Mouse (Mus musculus) limb, embryonic 15.5 days (tissue): ENCODE results near the gene Gm11627. TPM values are rescaled to one million over a fixed set of nuclear protein-coding genes. Genes with fewer than 3 reads are reported as not detected.
"Not testable (repeated sequence)": the region's sequence is repeated elsewhere in the genome, so short reads cannot be mapped to it uniquely, and the experiment has no call there.

Experiments used
- ATAC-seq: fragments of 200-750 bp; cut with Nextera tagmentation; 2 replicates; pipeline ENCODE4 v1.8.0; 2017; ENCODE audit warnings: low read depth, moderate TSS enrichment; ENCODE audit not compliant: insufficient number of reproducible peaks, low FRiP score, low TSS enrichment
- H3K27ac ChIP-seq: fragments of 300-500 bp; sonication (generic); 2 replicates; pipeline ENCODE4 v1.5.1; 2015; ENCODE audit warnings: moderate library complexity, mild to moderate bottlenecking, inconsistent platforms
- H3K27me3 ChIP-seq: fragments of 300-500 bp; sonication (generic); 2 replicates; pipeline ENCODE4 v1.6.1; 2015; ENCODE audit warnings: inconsistent platforms
- H3K36me3 ChIP-seq: fragments of 300-500 bp; sonication (generic); 2 replicates; pipeline ENCODE4 v1.6.1; 2015; ENCODE audit warnings: inconsistent platforms
- H3K4me1 ChIP-seq: fragments of 300-500 bp; sonication (generic); 2 replicates; pipeline ENCODE4 v1.6.1; 2015; ENCODE audit warnings: inconsistent platforms
- H3K4me2 ChIP-seq: fragments of 300-500 bp; sonication (generic); 2 replicates; pipeline ENCODE4 v1.6.1; 2015; ENCODE audit warnings: mild to moderate bottlenecking, inconsistent platforms
- H3K4me3 ChIP-seq: fragments of 300-500 bp; sonication (generic); 2 replicates; pipeline ENCODE4 v1.5.1; 2015; ENCODE audit warnings: mild to moderate bottlenecking, inconsistent platforms
- H3K9ac ChIP-seq: fragments of 300-500 bp; sonication (generic); 2 replicates; pipeline ENCODE4 v1.6.1; 2015; ENCODE audit warnings: inconsistent platforms
- H3K9me3 ChIP-seq: fragments of 300-500 bp; sonication (generic); 2 replicates; pipeline ENCODE4 v1.6.1; 2016; ENCODE audit warnings: inconsistent platforms
- WGBS: fragments of 180-500 bp; shearing (Covaris S2); methylation state at CpG from one replicate; pipeline ENCODE4 v1.1.7; 2015; 5-methylcytosine and 5-hydroxymethylcytosine counted together
- polyA plus RNA-seq: library from polyadenylated mRNA; unstranded; fragments of >200 nt; fragmentation: Nextera tagmentation; extraction: Ambion mirVana; gene quantifications from 2 replicates; pipeline ENCODE4 v1.2.1, GENCODE M21; 2015

Gene Gm11627
- polyA plus RNA-seq, 1 experiment from 2014 or later: 11.3 TPM

GRCm38 (mm10) chr11:102608691-102609090 is 29.4 kb upstream of the Gm11627 start:
- ATAC-seq: no peak
- Histone ChIP-seq H3K27me3 (no peaks in the 10 kb centered on the region), H3K4me3 (peak overlapping the region; percentile 84), H3K36me3 (no peaks in the 10 kb centered on the region), H3K9ac (peak overlapping the region; percentile 31; the same call in 1 of the 2 replicates), H3K4me1 (peaks cover 42% of the 10 kb centered on the region), H3K4me2 (peak overlapping the region; percentile 63), H3K27ac (peak overlapping the region; percentile 99), H3K9me3 (no peaks in the 10 kb centered on the region)
- WGBS: 16% methylated on average over 4 of the region's 4 CpGs

- H3K4me3 ChIP-seq: peak overlapping the region; percentile 84
- peak overlapping the region; percentile 94 for H3K9ac ChIP-seq
- H3K9me3 ChIP-seq: no peaks in the 10 kb centered on the region
- 6% methylated on average over 10 of the region's 10 CpGs for WGBS
- no peak for ATAC-seq
- H3K27ac ChIP-seq: peak overlapping the region; percentile 99
- no peaks in the 10 kb centered on the region for H3K27me3 ChIP-seq
- H3K4me2 ChIP-seq: peak overlapping the region; percentile 63
- H3K4me1 ChIP-seq: peaks cover 43% of the 10 kb centered on the region
- H3K36me3 ChIP-seq: no peaks in the 10 kb centered on the region
These were observed 28.7 kb upstream of the Gm11627 start for GRCm38 (mm10) chr11:102607686-102608548.

GRCm38 (mm10) chr11:102607201-102607600 is 27.9 kb upstream of the Gm11627 start:
- peak overlapping the region; percentile 94 for H3K9ac ChIP-seq
- 1% methylated on average over 12 of the region's 12 CpGs for WGBS
- peak overlapping the region; percentile 84 for H3K4me3 ChIP-seq
- H3K36me3 ChIP-seq, H3K9me3 ChIP-seq, H3K27me3 ChIP-seq, ATAC-seq: not testable (repeated sequence)
- H3K27ac ChIP-seq: peak overlapping the region; percentile 99
- peaks cover 49% of the 10 kb centered on the region for H3K4me1 ChIP-seq
- peak overlapping the region; percentile 63 for H3K4me2 ChIP-seq

- no peaks in the 10 kb centered on the region for H3K9me3 ChIP-seq
- no peaks in the 10 kb centered on the region for H3K27me3 ChIP-seq
- peaks cover 48% of the 10 kb centered on the region for H3K4me1 ChIP-seq
- H3K27ac ChIP-seq: peak overlapping the region; percentile 99
- ATAC-seq: 0 out of 2 replicates have a peak, but pooled peaks have one; percentile 20
- peak overlapping the region; percentile 84 for H3K4me3 ChIP-seq
- peak overlapping the region; percentile 63 for H3K4me2 ChIP-seq
- H3K36me3 ChIP-seq: no peaks in the 10 kb centered on the region
- WGBS: under 1% methylated on average over 12 of the region's 12 CpGs
- peak overlapping the region; percentile 94 for H3K9ac ChIP-seq
These were observed 27.5 kb upstream of the Gm11627 start for GRCm38 (mm10) chr11:102606751-102607171.

- peak overlapping the region; percentile 63 for H3K4me2 ChIP-seq
- peaks cover 39% of the 10 kb centered on the region for H3K4me1 ChIP-seq
- H3K36me3 ChIP-seq: no peaks in the 10 kb centered on the region
- no peaks in the 10 kb centered on the region for H3K9me3 ChIP-seq
- peak overlapping the region; percentile 94 for H3K9ac ChIP-seq
- H3K4me3 ChIP-seq: peak overlapping the region; percentile 84
- ATAC-seq: no peak
- H3K27me3 ChIP-seq: no peaks in the 10 kb centered on the region
- WGBS: under 1% methylated on average over 62 of the region's 62 CpGs
- H3K27ac ChIP-seq: peak overlapping the region; percentile 99
These were observed 26.5 kb upstream of the Gm11627 start for GRCm38 (mm10) chr11:102605553-102606416.

GRCm38 (mm10) chr11:102604777-102605552 is 25.7 kb upstream of the Gm11627 start:
- under 1% methylated on average over 70 of the region's 74 CpGs for WGBS
- H3K27me3 ChIP-seq: no peaks in the 10 kb centered on the region
- H3K4me3 ChIP-seq: peak overlapping the region; percentile 84
- peaks cover 30% of the 10 kb centered on the region for H3K4me1 ChIP-seq
- peak overlapping the region; percentile 99 for H3K27ac ChIP-seq
- peak overlapping the region; percentile 94 for H3K9ac ChIP-seq
- H3K36me3 ChIP-seq: no peaks in the 10 kb centered on the region
- ATAC-seq: no peak
- H3K4me2 ChIP-seq: peak overlapping the region; percentile 63
- no peaks in the 10 kb centered on the region for H3K9me3 ChIP-seq

- Histone ChIP-seq H3K27me3 (no peaks in the 10 kb centered on the region), H3K4me3 (peak within 1 kb of the TSS; percentile 84), H3K9me3 (no peaks in the 10 kb centered on the region), H3K4me1 (peaks cover 22% of the 10 kb centered on the region), H3K27ac (peak within 1 kb of the TSS; percentile 99), H3K4me2 (peak within 1 kb of the TSS; percentile 63), H3K36me3 (no peaks in the 10 kb centered on the region), H3K9ac (peak within 1 kb of the TSS; percentile 94)
- WGBS: under 1% methylated on average over 30 of the region's 31 CpGs
- peak; percentile 92 for ATAC-seq
These were observed 24.8 kb upstream of the Gm11627 start, which contains the start of gene Fzd2 for GRCm38 (mm10) chr11:102604010-102604584. TSS of gene Fzd2 (plus strand) at chr11:102604396.

- Histone ChIP-seq H3K4me1 (peaks cover 16% of the 10 kb centered on the region), H3K4me2 (peak overlapping the region; percentile 63), H3K4me3 (peak overlapping the region; percentile 84), H3K9ac (peak overlapping the region; percentile 50), H3K27ac (peak overlapping the region; percentile 99), H3K27me3 (no peaks in the 10 kb centered on the region), H3K9me3 (no peaks in the 10 kb centered on the region), H3K36me3 (no peaks in the 10 kb centered on the region)
- ATAC-seq: peak; percentile 60; the same call in 1 of the 2 replicates
- WGBS: 1% methylated on average over 10 of the region's 10 CpGs
These were observed 24.2 kb upstream of the Gm11627 start for GRCm38 (mm10) chr11:102603496-102603850.

GRCm38 (mm10) chr11:102602816-102603495 is 23.7 kb upstream of the Gm11627 start:
- peak overlapping the region; percentile 50 for H3K9ac ChIP-seq
- no peaks in the 10 kb centered on the region for H3K27me3 ChIP-seq
- peaks cover 10% of the 10 kb centered on the region for H3K4me1 ChIP-seq
- H3K9me3 ChIP-seq: no peaks in the 10 kb centered on the region
- 2% methylated on average over 13 of the region's 13 CpGs for WGBS
- no peak for ATAC-seq
- H3K27ac ChIP-seq: peak overlapping the region; percentile 99
- peak overlapping the region; percentile 84 for H3K4me3 ChIP-seq
- no peaks in the 10 kb centered on the region for H3K36me3 ChIP-seq
- H3K4me2 ChIP-seq: peak overlapping the region; percentile 63

- H3K9me3 ChIP-seq: no peaks in the 10 kb centered on the region
- H3K27me3 ChIP-seq: no peaks in the 10 kb centered on the region
- H3K27ac ChIP-seq: no peak overlapping the region
- H3K9ac ChIP-seq: no peak overlapping the region
- peaks cover 23% of the 10 kb centered on the region for H3K4me1 ChIP-seq
- 92% methylated on average over 3 of the region's 3 CpGs for WGBS
- no peaks in the 10 kb centered on the region for H3K36me3 ChIP-seq
- H3K4me2 ChIP-seq: no peak overlapping the region
- no peak for ATAC-seq
- no peak overlapping the region for H3K4me3 ChIP-seq
These were observed 20.7 kb upstream of the Gm11627 start for GRCm38 (mm10) chr11:102599912-102600311.
